Mouse (Mus musculus): ENCODE measurements around the gene Nell1. TPM values are rescaled to one million over a fixed set of nuclear protein-coding genes. Genes with fewer than 3 reads are reported as not detected.
"Not testable (repeated sequence)": the region's sequence is repeated elsewhere in the genome, so short reads cannot be mapped to it uniquely, and the experiment has no call there.

Nell1 gene
- polyA plus RNA-seq (2015; fragmentation: Nextera tagmentation; extraction: Ambion mirVana), result 0.31 and 0.67 TPM in 2 replicates

DNA sequence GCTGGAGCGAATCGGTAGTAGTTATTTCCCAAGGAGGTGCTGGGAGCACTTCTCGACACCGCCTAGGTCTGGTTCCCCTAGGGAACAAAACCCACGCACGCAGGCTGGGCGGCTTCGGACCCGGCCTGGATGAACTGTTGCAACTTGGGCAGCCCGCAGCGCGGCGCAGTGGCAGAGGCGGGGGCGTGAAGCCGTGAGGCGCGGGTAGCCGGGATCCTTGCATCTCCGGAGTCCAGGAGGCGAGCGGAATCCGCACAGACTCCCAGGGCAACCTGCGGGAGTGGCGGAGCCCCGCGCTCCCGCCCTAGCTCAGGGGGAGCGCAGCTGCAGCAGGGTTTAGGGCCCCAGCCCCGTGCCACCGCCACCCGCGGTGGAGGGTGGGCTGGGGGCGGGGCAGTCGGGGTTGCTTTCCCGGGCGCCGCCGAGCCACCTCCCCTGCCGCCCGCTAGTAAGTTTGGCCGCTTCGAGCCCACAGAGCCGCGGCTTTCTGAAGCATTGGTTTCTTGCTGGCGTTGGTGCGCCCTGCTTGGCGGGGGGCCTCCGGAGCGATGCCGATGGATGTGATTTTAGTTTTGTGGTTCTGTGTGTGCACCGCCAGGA, at the start of gene Nell1:
TSS of gene Nell1 (plus strand) at position 24 of the 600 bp plus-strand sequence.
- Histone ChIP-seq H3K4me1 (replicated peaks) (peaks cover 16% of the 10 kb centered on the region), H3K4me2 (peak within 1 kb of the TSS; percentile 85), H3K27ac (no peak within 1 kb of the TSS), H3K27me3 (peaks cover 75% of the 10 kb centered on the region), H3K9ac (peak within 1 kb of the TSS; percentile 34; the same call in 1 of the 2 replicates), H3K4me3 (peak within 1 kb of the TSS; percentile 52), H3K9me3 (replicated peaks) (no peaks in the 10 kb centered on the region), H3K36me3 (no peaks in the 10 kb centered on the region)
- ATAC-seq (replicated peaks; ENCODE audit: insufficient number of reproducible peaks, insufficient read depth, low FRiP score, low read depth), result no peak
- WGBS, result under 1% methylated on average over 52 of the region's 52 CpGs

GRCm38 (mm10) chr7:49928571-49928970, 46.1 kb upstream of the Nell1 start:
- Histone ChIP-seq H3K9me3 (replicated peaks) (no peaks in the 10 kb centered on the region), H3K4me1 (replicated peaks) (no peaks in the 10 kb centered on the region), H3K27ac (no peak overlapping the region), H3K4me2 (no peak overlapping the region), H3K4me3 (no peak overlapping the region), H3K36me3 (no peaks in the 10 kb centered on the region), H3K9ac (no peak overlapping the region), H3K27me3 (peaks cover 11% of the 10 kb centered on the region; the same call in 1 of the 2 replicates)
- ATAC-seq (replicated peaks; ENCODE audit: insufficient number of reproducible peaks, insufficient read depth, low FRiP score, low read depth), result 0 out of 2 replicates have a peak, but pooled peaks have one; percentile 18
- whole genome bisulfite sequencing, result 34% methylated on average over 3 of the region's 3 CpGs

DNA sequence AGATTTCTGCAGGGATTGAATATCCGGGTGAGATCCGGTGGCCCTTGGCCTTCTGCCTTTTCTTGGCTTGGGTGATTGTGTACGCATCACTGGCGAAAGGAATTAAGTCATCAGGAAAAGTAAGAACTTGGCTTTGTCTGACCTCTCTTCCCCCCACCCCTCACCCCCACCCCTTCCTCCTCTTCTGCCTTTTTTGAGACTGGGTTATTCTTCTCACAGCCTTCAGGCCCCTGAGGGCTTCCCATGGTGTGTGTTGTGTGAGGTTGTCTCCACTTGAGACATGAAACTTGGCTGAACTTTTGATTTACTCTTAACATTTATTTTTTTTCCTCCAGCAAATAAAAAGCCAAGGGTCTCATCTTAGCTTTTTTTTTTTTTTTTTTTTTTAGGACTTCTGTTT, 44.7 kb upstream of the Nell1 start:
- H3K27ac ChIP-seq, result no peak overlapping the region
- H3K9ac ChIP-seq, result no peak overlapping the region
- H3K4me3 ChIP-seq, result no peak overlapping the region
- H3K36me3 ChIP-seq, result no peaks in the 10 kb centered on the region
- 0 out of 2 replicates have a peak, but pooled peaks cover 11% of the 10 kb centered on the region for H3K27me3 ChIP-seq
- 67% methylated on average over 4 of the region's 4 CpGs for WGBS
- no peaks in the 10 kb centered on the region for H3K9me3 ChIP-seq (replicated peaks)
- no peak overlapping the region for H3K4me2 ChIP-seq
- H3K4me1 ChIP-seq (replicated peaks), result no peaks in the 10 kb centered on the region
- no peak for ATAC-seq (replicated peaks; ENCODE audit: insufficient number of reproducible peaks, insufficient read depth, low FRiP score, low read depth)

GRCm38 (mm10) chr7:49933386-49934115, 41.1 kb upstream of the Nell1 start:
- H3K4me1 ChIP-seq (replicated peaks); H3K36me3 ChIP-seq; H3K4me3 ChIP-seq; ATAC-seq (replicated peaks; ENCODE audit: insufficient number of reproducible peaks, insufficient read depth, low FRiP score, low read depth); H3K9ac ChIP-seq; H3K27ac ChIP-seq; H3K9me3 ChIP-seq (replicated peaks); H3K4me2 ChIP-seq: not testable (repeated sequence)
- WGBS, result 81% methylated on average over 14 of the region's 14 CpGs
- H3K27me3 ChIP-seq, result 0 out of 2 replicates have a peak, but pooled peaks cover 11% of the 10 kb centered on the region

DNA sequence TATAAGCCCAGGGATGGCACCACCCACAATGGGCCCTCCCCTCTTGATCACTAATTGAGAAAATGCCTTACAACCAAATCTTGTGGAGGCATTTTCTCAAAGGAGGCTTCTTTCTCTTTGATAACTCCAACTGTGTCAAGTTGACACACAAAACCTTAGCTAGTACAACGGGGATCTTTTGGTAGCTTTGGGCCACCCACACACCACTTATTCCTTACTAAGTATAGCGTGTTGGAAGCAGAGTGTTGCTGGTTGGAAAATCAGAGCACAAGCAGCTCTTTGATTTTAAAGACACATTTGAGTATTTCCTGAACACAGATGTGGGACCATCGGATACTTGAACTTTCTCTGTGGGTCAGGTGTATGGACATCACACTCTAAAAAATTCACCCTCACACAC, 37.8 kb upstream of the Nell1 start:
- Histone ChIP-seq H3K9me3 (replicated peaks) (no peaks in the 10 kb centered on the region), H3K36me3 (no peaks in the 10 kb centered on the region), H3K4me3 (no peak overlapping the region), H3K27me3 (no peaks in the 10 kb centered on the region), H3K4me2 (no peak overlapping the region), H3K9ac (no peak overlapping the region), H3K4me1 (replicated peaks) (no peaks in the 10 kb centered on the region), H3K27ac (no peak overlapping the region)
- 68% methylated on average over 3 of the region's 3 CpGs for WGBS
- no peak for ATAC-seq (replicated peaks; ENCODE audit: insufficient number of reproducible peaks, insufficient read depth, low FRiP score, low read depth)

DNA sequence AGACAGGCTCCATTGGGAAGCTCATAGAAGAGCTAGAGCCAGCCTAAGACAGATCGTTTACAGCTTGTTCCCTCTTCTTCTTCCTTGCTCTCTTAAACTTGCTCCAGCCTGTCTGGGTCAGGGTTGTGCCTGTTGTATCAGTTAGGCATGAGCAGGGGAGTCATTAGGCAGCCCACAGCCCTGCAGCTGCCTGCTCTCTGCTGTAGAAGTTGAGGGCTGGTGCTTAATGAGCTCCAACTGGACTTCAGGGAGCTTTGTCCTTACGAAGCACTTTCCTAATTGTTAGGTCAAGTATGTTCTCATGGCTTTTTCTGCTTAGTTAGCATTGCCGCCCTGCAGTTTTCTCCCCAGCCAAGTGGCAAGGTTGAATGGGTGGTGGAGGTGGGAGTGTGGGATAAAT, 32.6 kb upstream of the Nell1 start:
- Histone ChIP-seq H3K27ac (no peak overlapping the region), H3K9ac (no peak overlapping the region), H3K27me3 (no peaks in the 10 kb centered on the region), H3K4me3 (no peak overlapping the region), H3K4me2 (no peak overlapping the region), H3K36me3 (no peaks in the 10 kb centered on the region), H3K9me3 (replicated peaks) (no peaks in the 10 kb centered on the region), H3K4me1 (replicated peaks) (no peaks in the 10 kb centered on the region)
- ATAC-seq (replicated peaks; ENCODE audit: insufficient number of reproducible peaks, insufficient read depth, low FRiP score, low read depth), result no peak
- whole genome bisulfite sequencing, result 66% methylated on average over 3 of the region's 3 CpGs

- Histone ChIP-seq H3K4me3 (no peak overlapping the region), H3K4me2 (no peak overlapping the region), H3K9me3 (replicated peaks) (no peaks in the 10 kb centered on the region), H3K27ac (no peak overlapping the region), H3K9ac (no peak overlapping the region), H3K4me1 (replicated peaks) (no peaks in the 10 kb centered on the region), H3K27me3 (no peaks in the 10 kb centered on the region), H3K36me3 (no peaks in the 10 kb centered on the region)
- no peak for ATAC-seq (replicated peaks; ENCODE audit: insufficient number of reproducible peaks, insufficient read depth, low FRiP score, low read depth)
- 60% methylated on average over 5 of the region's 5 CpGs for WGBS
Observed at GRCm38 (mm10) chr7:49942490-49942889, 32.2 kb upstream of the Nell1 start.

DNA sequence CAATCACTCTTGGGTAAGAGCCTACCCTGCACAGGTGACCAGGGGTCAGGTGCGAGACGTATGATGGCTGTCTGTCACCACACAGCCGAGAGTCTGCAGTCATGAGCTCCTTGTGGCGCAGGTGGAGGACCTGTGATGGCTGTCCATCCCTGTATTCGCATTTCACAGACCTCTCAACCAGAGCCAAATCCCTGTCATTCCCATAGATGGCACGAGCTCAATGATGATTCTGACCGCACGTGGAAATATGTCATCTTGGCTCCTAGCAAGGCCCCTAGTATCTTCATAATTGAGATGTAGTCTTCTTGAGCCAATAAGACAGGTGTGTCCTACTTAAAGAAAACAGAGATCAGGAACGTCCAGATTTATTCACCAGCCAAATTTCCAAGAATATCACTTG, 28.0 kb upstream of the Nell1 start:
- Histone ChIP-seq H3K4me2 (no peak overlapping the region), H3K27ac (no peak overlapping the region), H3K4me1 (replicated peaks) (no peaks in the 10 kb centered on the region), H3K4me3 (no peak overlapping the region), H3K27me3 (no peaks in the 10 kb centered on the region), H3K9me3 (replicated peaks) (no peaks in the 10 kb centered on the region), H3K9ac (no peak overlapping the region), H3K36me3 (no peaks in the 10 kb centered on the region)
- 86% methylated on average over 9 of the region's 9 CpGs for WGBS
- ATAC-seq (replicated peaks; ENCODE audit: insufficient number of reproducible peaks, insufficient read depth, low FRiP score, low read depth), result no peak

- Histone ChIP-seq H3K4me3 (no peak overlapping the region), H3K27me3 (no peaks in the 10 kb centered on the region), H3K4me1 (replicated peaks) (no peaks in the 10 kb centered on the region), H3K9me3 (replicated peaks) (no peaks in the 10 kb centered on the region), H3K9ac (no peak overlapping the region), H3K36me3 (no peaks in the 10 kb centered on the region), H3K27ac (no peak overlapping the region), H3K4me2 (no peak overlapping the region)
- ATAC-seq (replicated peaks; ENCODE audit: insufficient number of reproducible peaks, insufficient read depth, low FRiP score, low read depth), result no peak
- 53% methylated on average over 4 of the region's 4 CpGs for WGBS
Observed at GRCm38 (mm10) chr7:49953546-49954181, 21.0 kb upstream of the Nell1 start.

- 66% methylated on average over 7 of the region's 7 CpGs for WGBS
- no peak for ATAC-seq (replicated peaks; ENCODE audit: insufficient number of reproducible peaks, insufficient read depth, low FRiP score, low read depth)
- no peak overlapping the region for H3K9ac ChIP-seq
- H3K4me1 ChIP-seq (replicated peaks), result no peaks in the 10 kb centered on the region
- no peaks in the 10 kb centered on the region for H3K27me3 ChIP-seq
- no peak overlapping the region for H3K27ac ChIP-seq
- H3K4me3 ChIP-seq, result no peak overlapping the region
- no peak overlapping the region for H3K4me2 ChIP-seq
- no peaks in the 10 kb centered on the region for H3K36me3 ChIP-seq
- no peaks in the 10 kb centered on the region for H3K9me3 ChIP-seq (replicated peaks)
Observed at GRCm38 (mm10) chr7:49954834-49955233, 19.8 kb upstream of the Nell1 start.

DNA sequence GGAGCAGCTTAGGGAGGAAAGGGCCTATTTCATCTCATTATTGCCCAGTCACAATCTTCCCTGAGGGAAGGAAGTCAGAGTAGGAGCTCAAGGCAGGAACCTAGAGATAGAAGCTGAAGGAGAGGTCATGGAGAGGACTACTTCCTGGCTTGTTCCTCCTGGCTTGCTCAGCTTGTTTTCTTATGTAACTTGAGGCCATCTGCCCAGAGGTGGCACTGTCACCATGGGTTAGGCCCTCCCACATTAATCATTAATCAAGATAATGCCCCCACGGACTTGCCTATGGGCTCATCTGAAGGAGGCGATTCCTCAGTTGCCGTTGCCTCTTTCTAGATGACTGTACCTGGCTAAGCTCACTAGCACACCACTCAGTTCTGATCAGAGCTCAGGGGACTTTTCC, 17.5 kb upstream of the Nell1 start:
- Histone ChIP-seq H3K27me3 (no peaks in the 10 kb centered on the region), H3K4me3 (no peak overlapping the region), H3K9me3 (replicated peaks) (no peaks in the 10 kb centered on the region), H3K9ac (no peak overlapping the region), H3K4me1 (replicated peaks) (no peaks in the 10 kb centered on the region), H3K4me2 (no peak overlapping the region), H3K36me3 (no peaks in the 10 kb centered on the region), H3K27ac (no peak overlapping the region)
- no peak for ATAC-seq (replicated peaks; ENCODE audit: insufficient number of reproducible peaks, insufficient read depth, low FRiP score, low read depth)
- 58% methylated on average over 3 of the region's 3 CpGs for WGBS

Measured in heart, embryonic 15.5 days (tissue).